Comparison of ENCODE assay signal across 29 mouse cellular contexts in the genomic region with DNA sequence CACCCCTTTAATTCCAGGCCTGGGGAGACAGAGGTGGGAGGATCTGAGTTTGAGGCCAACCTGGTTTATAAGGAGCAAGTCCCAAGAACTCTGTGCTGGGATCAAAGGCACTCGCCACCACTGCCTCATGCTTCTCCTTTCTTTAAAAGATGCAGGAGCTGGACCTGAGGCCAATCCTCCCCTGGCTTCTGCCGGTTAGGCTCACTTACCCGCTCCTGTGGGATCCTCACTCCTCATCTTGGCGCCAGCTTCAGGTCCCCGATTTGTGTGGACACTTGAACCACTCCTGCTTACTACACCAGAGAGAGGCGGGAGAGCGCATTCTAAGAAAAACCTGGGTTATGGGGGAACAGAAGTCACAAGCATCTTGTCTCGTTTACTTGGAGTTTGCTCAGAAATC. TPM values are rescaled to one million over a fixed set of nuclear protein-coding genes. Genes with fewer than 3 reads are reported as not detected.
DNase-seq lines count a peak whose midpoint lies in the region; ATAC-seq and TF ChIP-seq lines count a peak whose summit lies in the region.
"Had no signal": no experiment of that assay in that cellular context is flagged by ENCODE, and none has a peak within 500 bp of the region (broad histone marks: within the 10 kb centered on the region; RNA-seq: fewer than 3 reads in every experiment).

No protein-coding gene starts in this region.

- no peak overlapping the region for H3K9ac ChIP-seq in lung, postnatal 0 days (replicated peaks; ENCODE audit: low read depth)
- no peak overlapping the region for H3K9ac ChIP-seq in forebrain, embryonic 15.5 days (replicated peaks)
- no peak overlapping the region for H3K9ac ChIP-seq in midbrain, embryonic 11.5 days (ENCODE audit: low read length)
- H3K9ac ChIP-seq: forebrain, embryonic 13.5 days; forebrain, postnatal 0 days; heart, embryonic 15.5 days; hindbrain, embryonic 14.5 days had no signal

- no peak overlapping the region for H3K4me2 ChIP-seq in lung, postnatal 0 days (replicated peaks; ENCODE audit: low read depth, low read length)
- no peak overlapping the region for H3K4me2 ChIP-seq in forebrain, embryonic 15.5 days (replicated peaks)
- H3K4me2 ChIP-seq in midbrain, embryonic 11.5 days, result no peak overlapping the region
- H3K4me2 ChIP-seq: forebrain, embryonic 13.5 days; heart, embryonic 11.5 days; heart, embryonic 15.5 days; hindbrain, embryonic 14.5 days had no signal

- H3K4me3 ChIP-seq in lung, postnatal 0 days (ENCODE audit: low read depth, low read length), result no peak overlapping the region
- no peak overlapping the region for H3K4me3 ChIP-seq in forebrain, embryonic 15.5 days
- no peak overlapping the region for H3K4me3 ChIP-seq in midbrain, embryonic 11.5 days (ENCODE audit: low read depth, low read length)
- H3K4me3 ChIP-seq: forebrain, embryonic 10.5 days; forebrain, embryonic 13.5 days; gastrocnemius, adult 2 months; heart, embryonic 15.5 days had no signal

- TF ChIP-seq EP300 in lung, postnatal 0 days (IDR thresholded peaks at IDR 0.05), result no peak

- 23% methylated on average over 8 of the region's 8 CpGs for WGBS in lung, postnatal 0 days
- 47% methylated on average over 8 of the region's 8 CpGs for WGBS in forebrain, embryonic 15.5 days
- WGBS in midbrain, embryonic 11.5 days, result 48% methylated on average over 8 of the region's 8 CpGs

- H3K4me1 ChIP-seq in lung, postnatal 0 days (ENCODE audit: insufficient read depth, low read depth, low read length), result no peaks in the 10 kb centered on the region
- no peaks in the 10 kb centered on the region for H3K4me1 ChIP-seq in forebrain, embryonic 15.5 days
- H3K4me1 ChIP-seq in midbrain, embryonic 11.5 days (ENCODE audit: control insufficient read depth, insufficient read depth, low read length), result no peaks in the 10 kb centered on the region
- H3K4me1 ChIP-seq: forebrain, embryonic 10.5 days; forebrain, embryonic 13.5 days; heart, embryonic 15.5 days had no signal

- ATAC-seq in lung, postnatal 0 days, result peak; percentile 60
- no peak for ATAC-seq in forebrain, embryonic 15.5 days (replicated peaks)
- ATAC-seq in midbrain, embryonic 11.5 days (ENCODE audit: low FRiP score), result no peak
- ATAC-seq: forebrain, embryonic 13.5 days; forebrain, postnatal 0 days; hindbrain, postnatal 0 days; inflammation-experienced regulatory T-cells, adult 6 months; intestine, embryonic 16.5 days; Patski had no signal

- no peaks in the 10 kb centered on the region for H3K27me3 ChIP-seq in lung, postnatal 0 days (replicated peaks; ENCODE audit: insufficient read depth, low read length)
- H3K27me3 ChIP-seq in forebrain, embryonic 15.5 days, result no peaks in the 10 kb centered on the region
- no peaks in the 10 kb centered on the region for H3K27me3 ChIP-seq in midbrain, embryonic 11.5 days (ENCODE audit: control insufficient read depth, insufficient read depth, low read length)
- H3K27me3 ChIP-seq: forebrain, embryonic 13.5 days; heart, embryonic 15.5 days had no signal

- no peak overlapping the region for H3K27ac ChIP-seq in lung, postnatal 0 days (ENCODE audit: low read length)
- no peak overlapping the region for H3K27ac ChIP-seq in forebrain, embryonic 15.5 days (replicated peaks)
- H3K27ac ChIP-seq in midbrain, embryonic 11.5 days (ENCODE audit: low read depth, low read length), result no peak overlapping the region
- H3K27ac ChIP-seq: forebrain, embryonic 10.5 days; forebrain, embryonic 13.5 days; gastrocnemius, adult 2 months; heart, embryonic 15.5 days; hindbrain, embryonic 14.5 days; hindbrain, postnatal 0 days had no signal

- H3K9me3 ChIP-seq in lung, postnatal 0 days (ENCODE audit: low read length), result no peaks in the 10 kb centered on the region
- H3K9me3 ChIP-seq in forebrain, embryonic 15.5 days, result no peaks in the 10 kb centered on the region
- no peaks in the 10 kb centered on the region for H3K9me3 ChIP-seq in midbrain, embryonic 11.5 days (ENCODE audit: control insufficient read depth, low read length)
- H3K9me3 ChIP-seq: forebrain, embryonic 10.5 days; forebrain, embryonic 13.5 days; G1E; heart, embryonic 15.5 days had no signal

- peak; percentile 60 for DNase-seq in heart, adult 11 months
- no peak for DNase-seq in heart, postnatal 14 days
- DNase-seq in lung, postnatal 0 days (ENCODE audit: low spot score), result peak; percentile 36
- DNase-seq in lung, adult 18-20 months, result no peak
- peak; percentile 64 for DNase-seq in R1 (ENCODE audit: low read depth, low spot score)
- no peak for DNase-seq in midbrain, embryonic 11.5 days (ENCODE audit: low spot score, missing footprints)
- no peak for DNase-seq in gastrocnemius, postnatal 14 days
- DNase-seq: adrenal gland, adult 8-10 months; adrenal gland, postnatal 25 days; cerebellum, adult 11-12 months; cerebellum, adult 8-10 months; cerebellum, postnatal 36 days; embryo, embryonic 11 days; forebrain, postnatal 0 days; gastrocnemius, adult 2 months; gastrocnemius, postnatal 25 days; heart, postnatal 10 days; heart, postnatal 4 days had no signal

- intact Hi-C loops in heart, postnatal 14 days (cut with DNase I), result no loop called here
- intact Hi-C loops in gastrocnemius, postnatal 14 days (cut with DNase I; ENCODE audit: low total_unique reads), result no loop called here

- H3K36me3 ChIP-seq in lung, postnatal 0 days (ENCODE audit: insufficient read depth, low read length), result no peaks in the 10 kb centered on the region
- H3K36me3 ChIP-seq in forebrain, embryonic 15.5 days, result no peaks in the 10 kb centered on the region
- H3K36me3 ChIP-seq in midbrain, embryonic 11.5 days (ENCODE audit: control insufficient read depth, insufficient read depth, low read length), result no peaks in the 10 kb centered on the region
- H3K36me3 ChIP-seq: forebrain, embryonic 10.5 days; G1E; heart, embryonic 15.5 days had no signal

- TF ChIP-seq CTCF in lung, postnatal 0 days (IDR thresholded peaks at IDR 0.05), result no peak

RNA-seq across cellular contexts. Expression of a gene that starts 7.0 kb away (rescaled TPM):
- 10 to 100 TPM; 19.2 to 21.2 TPM for total RNA-seq in heart, postnatal 14 days (2021)
- polyA plus RNA-seq in lung, postnatal 0 days (2015; fragmentation: Nextera tagmentation; extraction: Ambion mirVana), result 5.2 and 7.0 TPM in 2 replicates
- polyA plus RNA-seq in forebrain, embryonic 15.5 days (2015; fragmentation: Nextera tagmentation; extraction: Ambion mirVana), result 35.0 and 40.0 TPM in 2 replicates
- polyA plus RNA-seq in midbrain, embryonic 11.5 days (2014; fragmentation: Nextera tagmentation; extraction: Ambion mirVana), result 33.3 and 36.0 TPM in 2 replicates
- 10 to 100 TPM in 1 of 2 experiments, 1 to 10 TPM in 1; 7.4 to 11.4 TPM for total RNA-seq in gastrocnemius, postnatal 14 days (2021)
- polyA plus RNA-seq: G1E had no signal

RNA-seq across cellular contexts. Expression of a gene that starts 18.6 kb away (rescaled TPM):
- total RNA-seq in heart, postnatal 14 days (2021), result 10 to 100 TPM; 21.9 to 22.3 TPM
- polyA plus RNA-seq in lung, postnatal 0 days (2015; fragmentation: Nextera tagmentation; extraction: Ambion mirVana), result 20.3 and 24.0 TPM in 2 replicates
- 18.7 and 19.1 TPM in 2 replicates for polyA plus RNA-seq in forebrain, embryonic 15.5 days (2015; fragmentation: Nextera tagmentation; extraction: Ambion mirVana)
- polyA plus RNA-seq in midbrain, embryonic 11.5 days (2014; fragmentation: Nextera tagmentation; extraction: Ambion mirVana), result 9.6 and 10.6 TPM in 2 replicates
- 10 to 100 TPM; 18.5 to 19.8 TPM for total RNA-seq in gastrocnemius, postnatal 14 days (2021)

RNA-seq across cellular contexts. Expression of a gene that starts 45.0 kb away (rescaled TPM):
- total RNA-seq in heart, postnatal 14 days (2021), result 1 to 10 TPM; 1.7 to 1.9 TPM
- 3.2 and 3.5 TPM in 2 replicates for polyA plus RNA-seq in lung, postnatal 0 days (2015; fragmentation: Nextera tagmentation; extraction: Ambion mirVana)
- polyA plus RNA-seq in forebrain, embryonic 15.5 days (2015; fragmentation: Nextera tagmentation; extraction: Ambion mirVana), result 8.4 and 9.0 TPM in 2 replicates
- polyA plus RNA-seq in midbrain, embryonic 11.5 days (2014; fragmentation: Nextera tagmentation; extraction: Ambion mirVana), result 22.0 and 25.2 TPM in 2 replicates
- total RNA-seq in gastrocnemius, postnatal 14 days (2021), result 1 to 10 TPM in 1 of 2 experiments, under 1 TPM in 1; 0.94 to 1.4 TPM

Comparison
In these comparisons a context has a peak if more than half of its experiments do, and no peak if none do; other contexts are left out.
1. DNase-seq: peak in heart, adult 11 months (single experiment), lung, postnatal 0 days (single experiment) and R1 (single experiment); none in heart, postnatal 14 days (0 of 2), lung, adult 18-20 months (0 of 2), midbrain, embryonic 11.5 days (single experiment) and gastrocnemius, postnatal 14 days (single experiment).